Mouse (Mus musculus) thymus, adult 2 months (tissue): Measurements from ENCODE around the gene Isy1. TPM values are rescaled to one million over a fixed set of nuclear protein-coding genes. Genes with fewer than 3 reads are reported as not detected.

Experiments
- DNase-seq: peaks from one replicate; pipeline ENCODE4 v3.0.0; 2021
- H3K27ac ChIP-seq: fragments of 200-500 bp; 2 replicates; pipeline ENCODE4 v1.5.1; 2012; ENCODE audit warnings: low read length, control low read depth; ENCODE audit not compliant: control insufficient read depth, insufficient read depth
- H3K27me3 ChIP-seq: fragments of 200-500 bp; 2 replicates; pipeline ENCODE4 v1.6.1; 2012; ENCODE audit warnings: mild to moderate bottlenecking, low read length, moderate library complexity, mixed read lengths; ENCODE audit not compliant: control insufficient read depth, insufficient read depth
- H3K36me3 ChIP-seq: fragments of 200-500 bp; 2 replicates; pipeline ENCODE4 v1.6.1; 2012; ENCODE audit warnings: mild to moderate bottlenecking, low read length, moderate library complexity; ENCODE audit not compliant: control insufficient read depth, insufficient read depth
- H3K4me1 ChIP-seq: fragments of 200-500 bp; replicated peaks from 2 replicates; pipeline ENCODE4 v1.6.1; 2012; ENCODE audit warnings: low read length; ENCODE audit not compliant: control insufficient read depth, insufficient read depth
- H3K4me3 ChIP-seq: fragments of 200-500 bp; 2 replicates; pipeline ENCODE4 v1.5.1; 2012; ENCODE audit warnings: mild to moderate bottlenecking, low read length, control low read depth, moderate library complexity; ENCODE audit not compliant: control insufficient read depth, insufficient read depth
- CTCF ChIP-seq: fragments of 200-500 bp; IDR thresholded peaks from 2 replicates; pipeline ENCODE4 v1.5.1; 2012; ENCODE audit warnings: mild to moderate bottlenecking, control low read depth, low read length, moderate library complexity, borderline replicate concordance; ENCODE audit not compliant: control insufficient read depth, poor library complexity, insufficient read depth; ENCODE audit errors: extremely low read depth
- POLR2A ChIP-seq: fragments of 200-500 bp; IDR thresholded peaks from 2 replicates; pipeline ENCODE4 v1.6.1; 2012; ENCODE audit warnings: mild to moderate bottlenecking, low read length, control low read depth, moderate library complexity; ENCODE audit not compliant: control insufficient read depth, poor library complexity, insufficient read depth; ENCODE audit errors: extremely low read depth
- WGBS: fragments of 180-500 bp; shearing (Covaris S2); methylation state at CpG from one replicate; pipeline ENCODE4 v1.1.7; 2018; 5-methylcytosine and 5-hydroxymethylcytosine counted together
- polyA plus RNA-seq: library from polyadenylated mRNA; depleted of rRNA; stranded (reverse); fragments of >200 nt; gene quantifications from 2 replicates; pipeline ENCODE4 v1.2.3, GENCODE M21; 2012

Gene Isy1
- polyA plus RNA-seq, 1 experiment, result 51.1 TPM

GRCm38 (mm10) chr6:87868871-87869506, 30.4 kb upstream of the Isy1 start:
- H3K4me1 ChIP-seq, result no peaks in the 10 kb centered on the region
- H3K4me3 ChIP-seq, result no peak overlapping the region
- no peaks in the 10 kb centered on the region for H3K36me3 ChIP-seq
- peak overlapping the region; percentile 19; the same call in 1 of the 2 replicates for H3K27ac ChIP-seq
- H3K27me3 ChIP-seq, result no peaks in the 10 kb centered on the region
- 73% methylated on average over 9 of the region's 9 CpGs for WGBS
- DNase-seq, result no peak
- TF ChIP-seq CTCF (no peak), POLR2A (no peak)

- H3K36me3 ChIP-seq, result no peaks in the 10 kb centered on the region
- no peak for DNase-seq
- no peak overlapping the region for H3K27ac ChIP-seq
- no peaks in the 10 kb centered on the region for H3K27me3 ChIP-seq
- no peak overlapping the region for H3K4me3 ChIP-seq
- WGBS, result 68% methylated on average over 2 of the region's 2 CpGs
- TF ChIP-seq POLR2A, result no peak
- no peak for TF ChIP-seq CTCF
- H3K4me1 ChIP-seq, result no peaks in the 10 kb centered on the region
Measured at GRCm38 (mm10) chr6:87867256-87867655, 28.7 kb upstream of the Isy1 start.

GRCm38 (mm10) chr6:87866211-87866610, 27.6 kb upstream of the Isy1 start:
- no peaks in the 10 kb centered on the region for H3K36me3 ChIP-seq
- H3K27me3 ChIP-seq, result no peaks in the 10 kb centered on the region
- WGBS, result 94% methylated on average over 6 of the region's 6 CpGs
- TF ChIP-seq CTCF (no peak), POLR2A (no peak)
- H3K4me3 ChIP-seq, result no peak overlapping the region
- H3K4me1 ChIP-seq, result no peaks in the 10 kb centered on the region
- DNase-seq, result no peak
- no peak overlapping the region for H3K27ac ChIP-seq

GRCm38 (mm10) chr6:87857071-87857470, 18.5 kb upstream of the Isy1 start:
- DNase-seq, result no peak
- no peak for TF ChIP-seq CTCF
- TF ChIP-seq POLR2A, result no peak
- Histone ChIP-seq H3K4me3 (no peak overlapping the region), H3K27me3 (no peaks in the 10 kb centered on the region), H3K27ac (no peak overlapping the region), H3K4me1 (no peaks in the 10 kb centered on the region), H3K36me3 (no peaks in the 10 kb centered on the region)
- 71% methylated on average over 1 of the region's 1 CpGs for WGBS

GRCm38 (mm10) chr6:87853446-87853845, 14.8 kb upstream of the Isy1 start:
- no peaks in the 10 kb centered on the region for H3K27me3 ChIP-seq
- DNase-seq, result no peak
- H3K4me3 ChIP-seq, result no peak overlapping the region
- no peak for TF ChIP-seq CTCF
- no peak for TF ChIP-seq POLR2A
- H3K27ac ChIP-seq, result no peak overlapping the region
- 76% methylated on average over 4 of the region's 4 CpGs for WGBS
- no peaks in the 10 kb centered on the region; the same call in 1 of the 2 replicates for H3K36me3 ChIP-seq
- H3K4me1 ChIP-seq, result peaks cover 6% of the 10 kb centered on the region

- TF ChIP-seq POLR2A (no peak), CTCF (no peak)
- WGBS, result 95% methylated on average over 6 of the region's 6 CpGs
Measured at GRCm38 (mm10) chr6:87851871-87852270, 13.3 kb upstream of the Isy1 start.

More at GRCm38 (mm10) chr6:87851871-87852270, 13.3 kb upstream of the Isy1 start:
- Histone ChIP-seq H3K27me3 (no peaks in the 10 kb centered on the region), H3K27ac (no peak overlapping the region), H3K4me1 (peaks cover 6% of the 10 kb centered on the region), H3K4me3 (no peak overlapping the region), H3K36me3 (no peaks in the 10 kb centered on the region; the same call in 1 of the 2 replicates)
- no peak for DNase-seq
